Mouse (Mus musculus) adrenal gland, adult 18-20 months (tissue): ENCODE data around the gene Tulp4. TPM values are rescaled to one million over a fixed set of nuclear protein-coding genes. Genes with fewer than 3 reads are reported as not detected.

Source experiments
- DNase-seq, 2 experiments: peaks; one replicate each; pipeline ENCODE4 v3.0.0; 2021 to 2022; ENCODE audit warnings: low spot score in 2 of 2
- long read RNA-seq, 2 experiments: library from polyadenylated mRNA; stranded (forward); transcript quantifications; one replicate each; pipeline ENCODE4 v2.0.0; 2021
- total RNA-seq, 2 experiments: library from RNA; stranded (reverse); gene quantifications; 1 replicate in 1 of 2; 2 replicates in 1 of 2; pipeline ENCODE4 v1.2.3; 2021

Tulp4 gene
- total RNA-seq = 10 to 100 TPM; 77.4 to 85.5 TPM
- long read RNA-seq, experiment 1, partial matches to known transcripts = 1 of 4 reads
- long read RNA-seq, experiment 1, other reads (novel, unspliced or antisense) = 2 of 4 reads
- long read RNA-seq, experiment 2, partial matches to known transcripts = 3 of 21 reads
- long read RNA-seq, experiment 2, other reads (novel, unspliced or antisense) = 15 of 21 reads

- DNase-seq = peak; percentile 75 to 81
Measured at GRCm38 (mm10) chr17:6106361-6107014, at the start of gene Tulp4. TSS of gene Tulp4 (plus strand) at chr17:6106437.

DNA sequence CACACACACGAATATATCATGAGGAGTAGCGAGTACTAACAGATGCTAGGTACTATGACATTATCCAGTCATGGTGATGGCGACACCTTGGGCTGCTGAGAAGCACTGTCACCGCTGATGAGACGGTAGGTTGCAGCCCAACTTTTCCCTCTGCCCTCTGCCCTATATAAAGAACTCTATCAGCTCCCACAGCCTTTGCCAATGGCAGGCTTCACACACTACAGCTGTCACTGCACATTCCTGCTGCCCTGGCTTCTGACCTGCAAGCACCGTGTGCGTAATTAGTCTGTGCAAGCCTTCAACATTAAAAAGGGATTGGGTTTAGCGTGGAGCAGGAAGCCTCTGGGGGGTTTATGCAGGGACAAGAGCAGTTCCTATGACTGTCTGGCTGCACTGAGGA is 43.4 kb upstream of the Tulp4 start:
- no peak for DNase-seq

- no peak for DNase-seq
Measured at GRCm38 (mm10) chr17:6063532-6063931, 42.7 kb upstream of the Tulp4 start.

GRCm38 (mm10) chr17:6066021-6066420 is 40.2 kb upstream of the Tulp4 start:
- DNase-seq = no peak

- DNase-seq = no peak
Measured at GRCm38 (mm10) chr17:6067613-6068012, 38.6 kb upstream of the Tulp4 start.

GRCm38 (mm10) chr17:6069866-6070265 is 36.4 kb upstream of the Tulp4 start:
- peak in 1 of 2 experiments; percentile 12 for DNase-seq

GRCm38 (mm10) chr17:6073405-6073804 is 32.8 kb upstream of the Tulp4 start:
- no peak for DNase-seq

- DNase-seq = peak; percentile 99
Measured at GRCm38 (mm10) chr17:6079287-6080122, 26.7 kb upstream of the Tulp4 start, which contains the start of the genes Serac1 and Gtf2h5. TSS of gene Serac1 (minus strand) at chr17:6079741. TSS of gene Gtf2h5 (plus strand) at chr17:6079786.

DNA sequence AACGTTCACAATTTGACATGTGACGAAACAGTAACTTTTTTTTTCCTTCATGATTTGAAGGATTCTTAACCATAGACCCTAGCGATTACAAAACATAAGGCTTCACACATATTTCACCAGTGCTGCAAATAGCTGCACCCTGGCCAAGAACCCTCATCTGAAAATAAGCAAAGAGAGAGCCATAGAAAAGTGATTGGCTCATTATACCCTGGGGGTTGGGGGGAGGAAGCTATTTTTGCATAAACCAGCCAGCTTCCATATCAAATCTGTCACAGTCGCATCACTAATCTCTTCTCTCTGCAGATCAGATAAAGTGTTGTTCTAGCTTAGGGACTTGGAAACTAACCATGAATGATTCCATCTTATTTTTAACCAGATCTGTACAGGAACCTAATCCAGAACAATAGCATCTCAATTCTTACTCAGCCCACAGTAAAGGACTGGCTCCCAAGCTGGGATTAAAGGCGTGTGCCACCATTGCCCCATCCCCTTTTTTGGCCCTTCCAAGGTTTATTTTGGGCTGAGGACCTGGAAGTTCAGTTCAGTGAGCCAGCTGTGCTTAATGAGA is 22.8 kb upstream of the Tulp4 start:
- DNase-seq = no peak

GRCm38 (mm10) chr17:6091604-6092003 is 14.6 kb upstream of the Tulp4 start:
- no peak for DNase-seq

GRCm38 (mm10) chr17:6095579-6095978 is 10.7 kb upstream of the Tulp4 start:
- DNase-seq = no peak

GRCm38 (mm10) chr17:6097884-6098283 is 8.4 kb upstream of the Tulp4 start:
- DNase-seq = peak; percentile 46 to 53

- no peak for DNase-seq
Measured at GRCm38 (mm10) chr17:6102287-6102686, 4.0 kb upstream of the Tulp4 start.

GRCm38 (mm10) chr17:6103566-6103965 is 2.7 kb upstream of the Tulp4 start:
- DNase-seq = no peak

- DNase-seq = peak; percentile 42 to 47
Measured at GRCm38 (mm10) chr17:6107015-6107601, 871 bp downstream of the Tulp4 start.

- no peak for DNase-seq
Measured at GRCm38 (mm10) chr17:6108175-6108574, 1.9 kb downstream of the Tulp4 start.

GRCm38 (mm10) chr17:6110956-6111355 is 4.7 kb downstream of the Tulp4 start:
- DNase-seq = no peak

DNA sequence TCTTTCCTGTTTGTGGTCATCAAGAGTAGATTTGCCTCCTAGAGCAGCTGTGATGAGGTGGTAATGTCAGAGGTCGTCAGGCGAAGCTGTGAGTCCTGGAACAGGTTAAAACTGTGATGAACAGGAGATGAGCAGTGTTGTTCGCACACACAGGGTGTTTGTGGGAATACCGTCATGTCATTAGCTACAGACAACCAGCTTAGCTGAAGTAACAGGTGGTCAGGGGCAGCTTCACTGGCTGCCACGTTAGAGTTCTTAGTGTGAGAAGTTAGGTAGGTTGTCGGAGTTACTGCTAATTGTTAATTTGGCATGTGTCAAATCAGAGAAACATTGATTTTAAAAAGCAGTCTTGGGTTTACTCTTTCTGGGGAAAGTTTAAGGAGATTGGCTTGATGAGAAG is 7.4 kb downstream of the Tulp4 start:
- no peak for DNase-seq

- DNase-seq = no peak
Measured at GRCm38 (mm10) chr17:6115085-6115484, 8.8 kb downstream of the Tulp4 start.

DNA sequence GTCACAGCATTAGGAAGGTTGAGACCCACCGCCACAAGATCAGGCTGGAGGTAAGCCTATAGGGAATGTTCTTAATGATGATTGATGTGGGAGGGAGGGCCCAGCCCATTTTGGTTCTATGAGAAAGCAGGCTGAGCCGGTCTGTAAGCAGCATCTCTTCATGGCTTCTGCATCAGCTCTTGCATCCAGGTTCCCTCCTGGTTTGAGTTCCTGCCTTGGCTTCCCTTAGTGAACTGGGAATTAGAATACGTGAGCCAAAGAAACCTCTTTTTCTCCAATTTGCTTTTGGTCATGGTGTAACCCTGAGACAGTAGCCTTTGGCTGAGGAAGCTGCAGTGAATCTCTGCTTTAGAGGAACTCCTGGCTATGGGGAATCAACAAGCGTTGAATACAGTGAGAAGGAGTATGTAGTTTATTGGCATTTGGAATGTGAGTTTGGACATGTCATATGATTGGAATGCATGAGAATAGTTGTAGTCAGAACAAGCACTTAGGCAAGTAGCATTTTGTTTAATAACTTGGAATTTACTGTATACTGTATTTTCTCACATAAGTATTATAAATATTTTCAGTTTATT is 11.0 kb downstream of the Tulp4 start:
- DNase-seq = no peak

DNA sequence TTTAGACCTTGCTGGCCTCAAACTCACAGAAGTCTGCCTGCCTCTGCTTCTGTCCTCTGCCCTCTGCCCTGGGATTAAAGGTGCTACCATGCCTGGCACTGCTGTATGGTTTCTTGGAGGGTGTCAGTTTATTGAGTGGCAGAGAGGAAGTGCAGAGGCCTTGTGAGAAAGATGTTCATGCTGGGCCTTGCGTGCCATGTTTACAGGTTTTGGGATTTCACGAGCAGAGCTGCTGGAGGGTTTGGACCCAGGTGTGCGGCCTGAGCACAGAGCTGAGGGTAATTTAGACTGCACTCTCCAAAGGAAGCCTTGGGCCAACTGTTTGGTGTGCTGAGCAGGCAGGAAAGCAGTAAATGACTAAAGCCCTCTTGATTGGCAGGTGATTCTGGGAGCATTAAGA is 11.7 kb downstream of the Tulp4 start:
- DNase-seq = no peak
